Mouse (Mus musculus): ENCODE measurements around the gene Mapk12. TPM values are rescaled to one million over a fixed set of nuclear protein-coding genes. Genes with fewer than 3 reads are reported as not detected.
A peak's percentile ranks its signal among the peaks of the same experiment; 100 is the strongest.

Mapk12 gene
- total RNA-seq (2022) = 1 to 10 TPM; 4.9 to 9.7 (median 7.0) TPM

GRCm38 (mm10) chr15:89140659-89141252 is at the start of gene Mapk12:
TSS of gene Mapk12 (minus strand) at chr15:89140703.
- DNase-seq (ENCODE audit: low spot score in 2 of 2) = no peak

- DNase-seq (ENCODE audit: low spot score in 2 of 2) = peak in 1 of 2 experiments; percentile 6
Measured at GRCm38 (mm10) chr15:89184937-89185227, 44.4 kb upstream of the Mapk12 start.

- DNase-seq (ENCODE audit: low spot score in 2 of 2) = peak in 1 of 2 experiments; percentile 18
Measured at GRCm38 (mm10) chr15:89184141-89184936, 43.8 kb upstream of the Mapk12 start.

GRCm38 (mm10) chr15:89182842-89183241 is 42.3 kb upstream of the Mapk12 start:
- DNase-seq (ENCODE audit: low spot score in 2 of 2) = no peak

GRCm38 (mm10) chr15:89182328-89182741 is 41.8 kb upstream of the Mapk12 start:
- no peak for DNase-seq (ENCODE audit: low spot score in 2 of 2)

GRCm38 (mm10) chr15:89181561-89182270 is 41.2 kb upstream of the Mapk12 start:
- no peak for DNase-seq (ENCODE audit: low spot score in 2 of 2)

- DNase-seq (ENCODE audit: low spot score in 2 of 2) = peak; percentile 71 to 72
Measured at GRCm38 (mm10) chr15:89180571-89181229, 40.2 kb upstream of the Mapk12 start, which contains the start of gene Plxnb2. TSS of gene Plxnb2 (minus strand) at chr15:89180788.

GRCm38 (mm10) chr15:89180081-89180541 is 39.6 kb upstream of the Mapk12 start:
- no peak for DNase-seq (ENCODE audit: low spot score in 2 of 2)

- DNase-seq (ENCODE audit: low spot score in 2 of 2) = no peak
Measured at GRCm38 (mm10) chr15:89179630-89179964, 39.1 kb upstream of the Mapk12 start.

GRCm38 (mm10) chr15:89178954-89179629 is 38.6 kb upstream of the Mapk12 start:
- no peak for DNase-seq (ENCODE audit: low spot score in 2 of 2)

GRCm38 (mm10) chr15:89178260-89178860 is 37.9 kb upstream of the Mapk12 start:
- DNase-seq (ENCODE audit: low spot score in 2 of 2) = no peak

GRCm38 (mm10) chr15:89177576-89178259 is 37.2 kb upstream of the Mapk12 start:
- DNase-seq (ENCODE audit: low spot score in 2 of 2) = no peak

- DNase-seq (ENCODE audit: low spot score in 2 of 2) = no peak
Measured at GRCm38 (mm10) chr15:89177121-89177520, 36.6 kb upstream of the Mapk12 start.

GRCm38 (mm10) chr15:89175411-89176155 is 35.1 kb upstream of the Mapk12 start:
- no peak for DNase-seq (ENCODE audit: low spot score in 2 of 2)

- DNase-seq (ENCODE audit: low spot score in 2 of 2) = no peak
Measured at GRCm38 (mm10) chr15:89174889-89175339, 34.4 kb upstream of the Mapk12 start.

GRCm38 (mm10) chr15:89173906-89174214 is 33.4 kb upstream of the Mapk12 start:
- DNase-seq (ENCODE audit: low spot score in 2 of 2) = no peak

- no peak for DNase-seq (ENCODE audit: low spot score in 2 of 2)
Measured at GRCm38 (mm10) chr15:89173024-89173905, 32.8 kb upstream of the Mapk12 start.

- no peak for DNase-seq (ENCODE audit: low spot score in 2 of 2)
Measured at GRCm38 (mm10) chr15:89172276-89172935, 31.9 kb upstream of the Mapk12 start.

Measured in layer of hippocampus, adult 8-10 months (tissue).